Mouse (Mus musculus) midbrain, embryonic 16.5 days (tissue): Measurements from ENCODE around the gene Cldn6. TPM values are rescaled to one million over a fixed set of nuclear protein-coding genes. Genes with fewer than 3 reads are reported as not detected.

Experiments
- ATAC-seq: fragments of 200-750 bp; cut with Nextera tagmentation; 2 replicates; pipeline ENCODE4 v1.8.0; 2017; ENCODE audit warnings: moderate TSS enrichment
- H3K27ac ChIP-seq: fragments of 300-500 bp; sonication (generic); 2 replicates; pipeline ENCODE4 v1.5.1; 2014; ENCODE audit warnings: mild to moderate bottlenecking, low read length, mixed read lengths
- H3K27me3 ChIP-seq: fragments of 300-500 bp; sonication (generic); 2 replicates; pipeline ENCODE4 v1.6.1; 2014; ENCODE audit warnings: low read depth, low read length, mixed read lengths; ENCODE audit not compliant: control insufficient read depth, insufficient read depth
- H3K36me3 ChIP-seq: fragments of 300-500 bp; sonication (generic); 2 replicates; pipeline ENCODE4 v1.6.1; 2014; ENCODE audit warnings: mild to moderate bottlenecking, low read length, moderate library complexity, mixed read lengths; ENCODE audit not compliant: control insufficient read depth, insufficient read depth
- H3K4me1 ChIP-seq: fragments of 300-500 bp; sonication (generic); 2 replicates; pipeline ENCODE4 v1.6.1; 2014; ENCODE audit warnings: mild to moderate bottlenecking, low read length, mixed read lengths; ENCODE audit not compliant: control insufficient read depth, insufficient read depth
- H3K4me2 ChIP-seq: fragments of 300-500 bp; sonication (generic); 2 replicates; pipeline ENCODE4 v1.6.1; 2014; ENCODE audit warnings: mild to moderate bottlenecking, low read length, mixed read lengths
- H3K4me3 ChIP-seq: fragments of 300-500 bp; sonication (generic); 2 replicates; pipeline ENCODE4 v1.5.1; 2014; ENCODE audit warnings: low read depth, mild to moderate bottlenecking, low read length, moderate library complexity, mixed read lengths
- H3K9ac ChIP-seq: fragments of 300-500 bp; sonication (generic); 2 replicates; pipeline ENCODE4 v1.6.1; 2014; ENCODE audit warnings: low read depth, low read length, mixed read lengths
- H3K9me3 ChIP-seq: fragments of 300-500 bp; sonication (generic); replicated peaks from 2 replicates; pipeline ENCODE4 v1.6.1; 2014; ENCODE audit warnings: mild to moderate bottlenecking, low read length, mixed read lengths; ENCODE audit not compliant: control insufficient read depth, poor library complexity, severe bottlenecking
- WGBS: fragments of 180-500 bp; shearing (Covaris S2); extraction: QIAGEN DNeasy Blood & Tissue Kit; methylation state at CpG from one replicate; pipeline ENCODE4 v1.1.7; 2014; 5-methylcytosine and 5-hydroxymethylcytosine counted together
- polyA plus RNA-seq: library from polyadenylated mRNA; unstranded; fragments of >200 nt; fragmentation: Nextera tagmentation; extraction: Ambion mirVana; gene quantifications from 2 replicates; pipeline ENCODE4 v1.2.1, GENCODE M21; 2015

The Cldn6 gene
- polyA plus RNA-seq, 1 experiment from 2014 or later = 1.2 TPM

GRCm38 (mm10) chr17:23654410-23654809, 24.6 kb upstream of the Cldn6 start:
- Histone ChIP-seq H3K4me2 (no peak overlapping the region), H3K27ac (no peak overlapping the region), H3K36me3 (no peaks in the 10 kb centered on the region), H3K27me3 (peaks cover 7% of the 10 kb centered on the region), H3K9me3 (no peaks in the 10 kb centered on the region), H3K4me3 (no peak overlapping the region), H3K4me1 (no peaks in the 10 kb centered on the region), H3K9ac (no peak overlapping the region)
- 63% methylated on average over 2 of the region's 2 CpGs for WGBS
- no peak for ATAC-seq

DNA sequence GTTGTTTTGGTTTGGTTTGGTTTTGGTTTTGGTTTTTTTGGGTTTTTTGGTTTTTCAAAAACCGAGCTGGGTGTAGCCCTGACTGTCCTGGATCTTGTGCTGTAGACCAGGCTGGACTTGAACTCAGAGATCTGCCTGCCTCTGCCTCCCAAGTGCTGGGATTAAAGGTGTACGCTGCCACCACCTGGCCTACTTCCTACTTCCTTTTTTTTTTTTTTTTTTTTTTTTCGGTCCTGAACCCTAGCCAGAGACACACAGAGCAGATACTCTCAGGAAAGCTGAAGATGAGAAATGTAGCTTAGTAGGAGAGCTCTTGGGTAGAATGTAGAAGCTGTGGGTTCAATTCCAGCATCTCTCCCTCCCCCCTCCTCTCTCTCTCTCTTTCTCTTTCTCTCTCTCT, 20.6 kb upstream of the Cldn6 start:
- Histone ChIP-seq H3K4me2 (no peak overlapping the region), H3K36me3 (no peaks in the 10 kb centered on the region), H3K4me3 (no peak overlapping the region), H3K4me1 (no peaks in the 10 kb centered on the region), H3K9ac (no peak overlapping the region), H3K27ac (no peak overlapping the region), H3K27me3 (peaks cover 39% of the 10 kb centered on the region), H3K9me3 (no peaks in the 10 kb centered on the region)
- no peak for ATAC-seq
- WGBS = 83% methylated on average over 3 of the region's 3 CpGs

- ATAC-seq = no peak
- 5% methylated on average over 27 of the region's 27 CpGs for WGBS
- Histone ChIP-seq H3K36me3 (no peaks in the 10 kb centered on the region), H3K9me3 (no peaks in the 10 kb centered on the region), H3K9ac (no peak within 1 kb of the TSS), H3K4me1 (no peaks in the 10 kb centered on the region), H3K27ac (no peak within 1 kb of the TSS), H3K27me3 (peaks cover 39% of the 10 kb centered on the region), H3K4me3 (no peak within 1 kb of the TSS), H3K4me2 (no peak within 1 kb of the TSS)
Measured at GRCm38 (mm10) chr17:23660117-23660875, 18.8 kb upstream of the Cldn6 start, which contains the start of gene Bicdl2. Gene Bicdl2, plus strand, starts transcription at chr17:23660506.

DNA sequence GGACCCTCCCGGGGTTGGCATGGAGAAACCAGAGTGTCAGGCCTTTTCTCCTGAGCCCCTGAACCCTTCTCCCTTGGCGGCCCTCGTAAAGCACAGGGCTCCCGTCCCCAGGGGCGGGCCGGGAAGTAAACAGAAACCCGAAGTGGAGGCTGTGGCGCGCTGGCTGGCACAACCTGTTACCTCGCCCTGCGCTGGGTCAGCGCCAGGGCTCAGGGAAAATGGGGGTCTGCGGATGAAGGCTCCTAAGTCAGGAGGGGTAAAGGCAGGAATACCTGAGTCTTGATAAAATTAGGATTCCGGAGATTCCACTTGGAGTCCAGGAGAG, 18.2 kb upstream of the Cldn6 start:
- Histone ChIP-seq H3K4me2 (no peak overlapping the region), H3K9me3 (no peaks in the 10 kb centered on the region), H3K4me1 (no peaks in the 10 kb centered on the region), H3K27me3 (peaks cover 39% of the 10 kb centered on the region), H3K36me3 (no peaks in the 10 kb centered on the region), H3K9ac (no peak overlapping the region), H3K4me3 (no peak overlapping the region), H3K27ac (no peak overlapping the region)
- WGBS = 3% methylated on average over 12 of the region's 14 CpGs
- no peak for ATAC-seq

DNA sequence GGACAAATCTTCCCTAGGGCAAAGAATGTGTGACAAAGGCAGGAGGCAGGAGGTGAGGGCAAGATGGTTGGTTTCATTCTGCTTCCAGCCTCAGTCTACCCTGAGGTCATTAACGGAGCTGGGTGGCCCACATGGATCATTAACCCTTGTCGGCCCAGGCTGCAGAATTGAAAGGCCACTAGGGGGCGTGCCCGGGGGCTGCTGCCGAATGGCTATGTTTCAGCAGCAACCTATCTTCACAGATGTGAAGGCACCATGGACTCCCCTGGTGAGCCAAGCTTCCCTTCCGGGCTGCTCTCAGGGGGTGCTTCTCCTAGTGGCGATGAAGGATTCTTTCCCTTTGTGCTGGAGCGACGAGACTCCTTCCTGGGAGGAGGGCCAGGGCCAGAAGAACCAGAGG, 17.5 kb upstream of the Cldn6 start:
- WGBS = 1% methylated on average over 9 of the region's 9 CpGs
- H3K27ac ChIP-seq = no peak overlapping the region
- H3K9me3 ChIP-seq = no peaks in the 10 kb centered on the region
- no peak for ATAC-seq
- no peaks in the 10 kb centered on the region for H3K4me1 ChIP-seq
- H3K9ac ChIP-seq = no peak overlapping the region
- no peak overlapping the region for H3K4me3 ChIP-seq
- no peak overlapping the region for H3K4me2 ChIP-seq
- H3K27me3 ChIP-seq = peaks cover 39% of the 10 kb centered on the region
- no peaks in the 10 kb centered on the region for H3K36me3 ChIP-seq

- ATAC-seq = peak; percentile 41; the same call in 1 of the 2 replicates
- H3K36me3 ChIP-seq = peaks cover 7% of the 10 kb centered on the region
- peaks cover 31% of the 10 kb centered on the region for H3K27me3 ChIP-seq
Measured at GRCm38 (mm10) chr17:23664556-23665021, 14.5 kb upstream of the Cldn6 start.

GRCm38 (mm10) chr17:23665511-23665910, 13.5 kb upstream of the Cldn6 start:
- H3K36me3 ChIP-seq = peaks cover 9% of the 10 kb centered on the region
- no peak overlapping the region for H3K9ac ChIP-seq
- no peak overlapping the region for H3K27ac ChIP-seq
- H3K4me3 ChIP-seq = no peak overlapping the region
- H3K9me3 ChIP-seq = no peaks in the 10 kb centered on the region
- H3K27me3 ChIP-seq = peaks cover 21% of the 10 kb centered on the region
- 85% methylated on average over 14 of the region's 14 CpGs for WGBS
- H3K4me2 ChIP-seq = no peak overlapping the region
- no peaks in the 10 kb centered on the region for H3K4me1 ChIP-seq
- ATAC-seq = 0 out of 2 replicates have a peak, but pooled peaks have one; percentile 12

More at GRCm38 (mm10) chr17:23664556-23665021, 14.5 kb upstream of the Cldn6 start:
- no peak overlapping the region for H3K27ac ChIP-seq
- no peaks in the 10 kb centered on the region for H3K9me3 ChIP-seq
- no peaks in the 10 kb centered on the region for H3K4me1 ChIP-seq
- H3K4me2 ChIP-seq = no peak overlapping the region
- no peak overlapping the region for H3K9ac ChIP-seq
- WGBS = 11% methylated on average over 5 of the region's 5 CpGs
- no peak overlapping the region for H3K4me3 ChIP-seq

DNA sequence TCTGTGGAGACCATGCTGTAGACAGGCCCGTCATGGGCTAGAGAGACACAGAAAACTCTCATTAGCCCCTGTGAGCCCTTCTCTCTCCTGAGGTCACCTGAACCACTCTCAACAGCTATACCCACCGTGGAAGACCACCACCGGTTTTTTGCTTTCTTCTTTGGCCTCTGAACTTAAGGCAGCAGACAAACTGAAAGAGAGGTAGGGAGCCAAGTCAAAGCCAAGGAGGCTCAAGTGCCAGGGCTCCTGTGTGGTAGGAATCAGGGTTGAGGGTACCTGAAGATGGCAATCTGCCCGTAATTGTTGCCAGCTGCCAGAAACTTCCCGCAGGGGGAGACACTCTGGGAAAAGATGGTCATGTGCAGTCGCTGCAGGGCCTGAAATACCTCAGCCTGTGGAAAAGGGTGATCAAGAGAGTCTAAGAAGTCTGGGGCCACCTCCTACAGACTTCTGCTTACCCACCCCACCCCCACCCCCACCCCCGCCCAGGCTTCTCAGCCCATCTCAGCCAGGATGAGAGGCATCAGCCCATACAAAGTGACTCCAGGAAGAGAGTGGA, 8.5 kb upstream of the Cldn6 start:
- Histone ChIP-seq H3K4me1 (peaks cover 15% of the 10 kb centered on the region), H3K9me3 (no peaks in the 10 kb centered on the region), H3K36me3 (peaks cover 9% of the 10 kb centered on the region), H3K27ac (no peak overlapping the region), H3K4me3 (no peak overlapping the region), H3K4me2 (no peak overlapping the region), H3K27me3 (peaks cover 3% of the 10 kb centered on the region), H3K9ac (no peak overlapping the region)
- no peak for ATAC-seq
- 89% methylated on average over 6 of the region's 7 CpGs for WGBS

DNA sequence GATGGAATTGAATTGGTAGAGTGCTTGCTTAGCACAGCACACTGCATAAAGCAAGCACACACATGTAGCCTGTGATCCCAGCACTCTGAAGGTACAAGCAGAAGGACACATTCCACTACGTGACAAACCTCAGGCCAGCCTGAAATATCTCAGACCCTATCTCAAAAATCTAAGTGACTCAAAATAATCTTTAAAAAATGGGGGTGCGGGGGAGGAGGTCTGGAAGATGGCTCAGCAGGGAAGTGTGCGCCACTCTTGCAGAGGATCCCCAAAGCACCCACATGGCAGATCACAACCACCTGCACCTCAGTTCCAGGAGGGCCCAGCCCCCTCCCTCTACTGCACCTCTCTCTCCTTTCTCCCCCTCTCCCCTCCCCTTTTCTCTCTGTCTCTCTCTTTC, 7.5 kb upstream of the Cldn6 start:
- 94% methylated on average over 3 of the region's 3 CpGs for WGBS
- no peaks in the 10 kb centered on the region for H3K9me3 ChIP-seq

More for the DNA sequence above, 7.5 kb upstream of the Cldn6 start:
- Histone ChIP-seq H3K36me3 (peaks cover 9% of the 10 kb centered on the region), H3K9ac (no peak overlapping the region), H3K27me3 (peaks cover 11% of the 10 kb centered on the region), H3K4me3 (no peak overlapping the region), H3K27ac (no peak overlapping the region), H3K4me1 (peaks cover 24% of the 10 kb centered on the region), H3K4me2 (no peak overlapping the region)
- ATAC-seq = no peak
